Mouse (Mus musculus): ENCODE measurements around the gene Fam167b.
A peak's percentile ranks its signal among the peaks of the same experiment; 100 is the strongest.

GRCm38 (mm10) chr4:129624281-129625028 lies 46.1 kb upstream of the Fam167b start:
- TF ChIP-seq CTCF (IDR thresholded peaks at IDR 0.05; ENCODE audit: low read depth), result no peak
- 0 out of 2 replicates have a peak, but pooled peaks have one; percentile 8 for TF ChIP-seq EP300 (IDR thresholded peaks at IDR 0.05; ENCODE audit: low read depth)

Data from heart, postnatal 0 days (tissue).